Mouse (Mus musculus) bone marrow macrophage, adult 2 months (primary cell): ENCODE results near the gene Sema3a.

Experiments
- CTCF ChIP-seq: IDR thresholded peaks from 2 replicates; pipeline ENCODE4 v1.5.1; 2012; ENCODE audit warnings: low read depth, mild to moderate bottlenecking, low read length, moderate library complexity
- POLR2A ChIP-seq: IDR thresholded peaks from 2 replicates; pipeline ENCODE4 v1.6.1; 2012; ENCODE audit warnings: mild to moderate bottlenecking, low read depth, low read length, borderline replicate concordance

DNA sequence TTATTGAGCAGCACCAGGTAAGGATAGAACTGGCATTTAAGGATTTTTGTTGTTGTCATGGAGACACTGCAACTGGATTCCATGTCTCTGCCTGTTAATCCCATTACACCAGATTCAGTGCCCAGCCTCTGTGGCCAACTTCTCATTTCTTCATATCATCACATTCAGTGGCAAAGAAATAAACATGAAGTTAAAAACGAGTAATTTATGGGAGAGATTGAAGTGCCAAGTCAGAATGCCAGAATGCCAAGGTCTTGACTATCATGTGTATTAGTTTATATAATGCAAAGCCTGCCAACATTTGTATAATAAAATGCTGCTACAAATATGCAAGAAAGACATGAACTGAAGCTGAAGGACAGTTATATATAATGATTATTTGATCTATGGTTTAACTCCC, 131.1 kb downstream of the Sema3a start:
- TF ChIP-seq POLR2A (no peak), CTCF (no peak)
